Mouse (Mus musculus) CH12.LX (cell line): ENCODE measurements around the gene Gm17542. TPM values are rescaled to one million over a fixed set of nuclear protein-coding genes. Genes with fewer than 3 reads are reported as not detected.
"Not testable (repeated sequence)": the region's sequence is repeated elsewhere in the genome, so short reads cannot be mapped to it uniquely, and the experiment has no call there.

ENCODE experiments used
- DNase-seq: peaks from one replicate; pipeline ENCODE4 v3.0.0-alpha.2; 2013; ENCODE audit errors: extremely low read depth
- H3K27ac ChIP-seq: 2 replicates; pipeline ENCODE4 v1.5.1; 2012; ENCODE audit warnings: low read depth, mild to moderate bottlenecking, control low read depth, moderate library complexity; ENCODE audit not compliant: insufficient read depth
- H3K27me3 ChIP-seq: replicated peaks from 2 replicates; pipeline ENCODE3; 2012; ENCODE audit warnings: inconsistent platforms
- H3K36me3 ChIP-seq, 2 experiments: replicated peaks in 1 of 2; 2 replicates each; pipeline versions ENCODE3 to v1.6.1; 2012; ENCODE audit warnings: inconsistent platforms in 1 of 2, low read length in 1 of 2, mild to moderate bottlenecking in 1 of 2, mixed read lengths in 1 of 2, moderate library complexity in 1 of 2; ENCODE audit not compliant: control insufficient read depth in 1 of 2, insufficient read depth in 1 of 2
- H3K4me1 ChIP-seq, 2 experiments: 2 replicates each; pipeline ENCODE4 v1.6.1; 2012; ENCODE audit warnings: inconsistent platforms in 1 of 2, moderate library complexity in 1 of 2; ENCODE audit not compliant: insufficient read depth in 2 of 2, control insufficient read depth in 1 of 2
- H3K4me2 ChIP-seq: 2 replicates; pipeline ENCODE4 v1.6.1; 2012; ENCODE audit warnings: low read depth, mild to moderate bottlenecking, control low read depth; ENCODE audit not compliant: poor library complexity, insufficient read depth, severe bottlenecking
- H3K4me3 ChIP-seq, 3 experiments: fragments of 150-350 bp in 1 of 3; sonication (generic) in 1 of 3; replicated peaks in 1 of 3; 2 replicates each; pipeline versions ENCODE3 to v1.5.1; 2011 to 2012; ENCODE audit warnings: low read depth in 2 of 3, low read length in 2 of 3, mild to moderate bottlenecking in 2 of 3, moderate library complexity in 2 of 3, control low read depth in 1 of 3, improper control_type of control experiment in 1 of 3, inconsistent platforms in 1 of 3, mixed read lengths in 1 of 3; ENCODE audit not compliant: poor library complexity in 1 of 3
- H3K79me2 ChIP-seq: replicated peaks from 2 replicates; pipeline ENCODE4 v1.6.1; 2012; ENCODE audit warnings: mild to moderate bottlenecking, moderate library complexity; ENCODE audit not compliant: control insufficient read depth, poor library complexity, insufficient read depth, severe bottlenecking; ENCODE audit errors: extremely low read depth
- H3K9ac ChIP-seq: 2 replicates; pipeline ENCODE4 v1.6.1; 2012; ENCODE audit warnings: low read depth, mild to moderate bottlenecking, control low read depth, moderate library complexity; ENCODE audit not compliant: insufficient read depth
- H3K9me3 ChIP-seq: replicated peaks from 2 replicates; pipeline ENCODE3; 2012; ENCODE audit warnings: low read length, inconsistent platforms, mixed read lengths
- CHD1 ChIP-seq: IDR thresholded peaks from 2 replicates; pipeline ENCODE4 v1.6.1; 2012; ENCODE audit warnings: low read depth, low read length, improper control_type of control experiment, inconsistent platforms
- E2F4 ChIP-seq: IDR thresholded peaks from 2 replicates; pipeline ENCODE4 v1.6.1; 2011; ENCODE audit warnings: low read depth, low read length, improper control_type of control experiment; ENCODE audit not compliant: insufficient replicate concordance
- IRF4 ChIP-seq: IDR thresholded peaks from 2 replicates; pipeline ENCODE4 v1.6.1; 2014; ENCODE audit warnings: low read depth, mild to moderate bottlenecking, inconsistent platforms, low read length, improper control_type of control experiment
- MAX ChIP-seq: IDR thresholded peaks from 2 replicates; pipeline ENCODE4 v1.6.1; 2011; ENCODE audit warnings: low read length, improper control_type of control experiment
- MAZ ChIP-seq: IDR thresholded peaks from 2 replicates; pipeline ENCODE4 v1.6.1; 2012; ENCODE audit warnings: low read depth, mild to moderate bottlenecking, inconsistent platforms, low read length, improper control_type of control experiment, moderate library complexity
- MXI1 ChIP-seq: IDR thresholded peaks from 2 replicates; pipeline ENCODE4 v1.6.1; 2011; ENCODE audit warnings: mild to moderate bottlenecking, low read depth, low read length, improper control_type of control experiment
- NELFE ChIP-seq: IDR thresholded peaks from 2 replicates; pipeline ENCODE4 v1.6.1; 2011; ENCODE audit warnings: low read depth, low read length, improper control_type of control experiment
- NRF1 ChIP-seq: IDR thresholded peaks from 2 replicates; pipeline ENCODE4 v1.6.1; 2014; ENCODE audit warnings: low read depth, mild to moderate bottlenecking, inconsistent platforms, low read length, improper control_type of control experiment, moderate library complexity
- POLR2A ChIP-seq: IDR thresholded peaks from 2 replicates; pipeline ENCODE4 v1.6.1; 2011; ENCODE audit warnings: low read depth, mild to moderate bottlenecking, improper control_type of control experiment, low read length
- POLR2AphosphoS2 ChIP-seq: IDR thresholded peaks from 2 replicates; pipeline ENCODE4 v1.6.1; 2011; ENCODE audit warnings: low read depth, low read length, improper control_type of control experiment
- RAD21 ChIP-seq: IDR thresholded peaks from 2 replicates; pipeline ENCODE4 v1.6.1; 2011; ENCODE audit warnings: low read depth, mild to moderate bottlenecking, low read length, improper control_type of control experiment, moderate library complexity
- RCOR1 ChIP-seq: conservative IDR thresholded peaks from 2 replicates; pipeline ENCODE4 v1.6.1; 2012; ENCODE audit warnings: low read depth, mild to moderate bottlenecking, inconsistent platforms, low read length, improper control_type of control experiment
- SIN3A ChIP-seq: IDR thresholded peaks from 2 replicates; pipeline ENCODE4 v1.6.1; 2012; ENCODE audit warnings: low read length, improper control_type of control experiment, inconsistent platforms
- SMC3 ChIP-seq: IDR thresholded peaks from 2 replicates; pipeline ENCODE4 v1.6.1; 2011; ENCODE audit warnings: low read depth, low read length, improper control_type of control experiment
- TBP ChIP-seq: conservative IDR thresholded peaks from 2 replicates; pipeline ENCODE4 v1.6.1; 2011; ENCODE audit warnings: low read depth, low read length, improper control_type of control experiment
- TCF12 ChIP-seq: IDR thresholded peaks from 2 replicates; pipeline ENCODE4 v1.6.1; 2014; ENCODE audit warnings: low read depth, mild to moderate bottlenecking, inconsistent platforms, low read length, improper control_type of control experiment
- UBTF ChIP-seq: IDR thresholded peaks from 2 replicates; pipeline ENCODE4 v1.6.1; 2012; ENCODE audit warnings: low read depth, mild to moderate bottlenecking, inconsistent platforms, low read length, improper control_type of control experiment, moderate library complexity
- USF2 ChIP-seq: conservative IDR thresholded peaks from 2 replicates; pipeline ENCODE4 v1.6.1; 2011; ENCODE audit warnings: low read depth, low read length, improper control_type of control experiment
- ZMIZ1 ChIP-seq: IDR thresholded peaks from 2 replicates; pipeline ENCODE4 v1.6.1; 2012; ENCODE audit warnings: low read depth, mild to moderate bottlenecking, inconsistent platforms, low read length, improper control_type of control experiment
- ZNF384 ChIP-seq: IDR thresholded peaks from 2 replicates; pipeline ENCODE4 v1.6.1; 2012; ENCODE audit warnings: low read depth, low read length, improper control_type of control experiment, inconsistent platforms
- dilution Hi-C: fragments of 300-500 bp; cut with MboI; formaldehyde crosslinking; loops from 2 replicates; pipeline ENCODE4 v1.14.3; 2020; ENCODE audit warnings: low sequenced_read_pairs; ENCODE audit not compliant: extremely low pct_unique_long_range_greater_than_20kb, extremely low pct_ligation_motif_present
- in situ Hi-C: fragments of 300-500 bp; cut with MboI; formaldehyde crosslinking; loops from 3 replicates; pipeline ENCODE4 v1.14.3; 2019; ENCODE audit warnings: low sequenced_read_pairs, low pct_ligation_motif_present, low pct_unique_long_range_greater_than_20kb, mixed read lengths
- polyA plus RNA-seq: library from polyadenylated mRNA; unstranded; fragments of >175 nt; gene quantifications from 2 replicates; pipeline ENCODE4 v1.2.1, GENCODE M21; 2012; ENCODE audit warnings: low read depth; ENCODE audit not compliant: insufficient read length
- total RNA-seq, 2 experiments: library from RNA; depleted of rRNA; stranded (reverse); fragments of 300-350 nt in 1 of 2; fragments of >200 nt in 1 of 2; gene quantifications; 2 replicates each; pipeline ENCODE4 v1.2.3; 2012 to 2014

Gm17542 gene
- not detected in 2 replicates for total RNA-seq (2012; rRNA removed)
- not detected in 2 replicates for total RNA-seq (2014; rRNA removed)
- not detected in 2 replicates for polyA plus RNA-seq

- dilution Hi-C loops = not testable (repeated sequence)
Measured at GRCm38 (mm10) chr10:58718110-58718509, at the start of gene Gm17542. TSS of gene Gm17542 (minus strand) at chr10:58718210.

GRCm38 (mm10) chr10:58739779-58740178 is 21.8 kb upstream of the Gm17542 start:
- no peak for DNase-seq
- H3K79me2 ChIP-seq = no peaks in the 10 kb centered on the region
- H3K27me3 ChIP-seq = peaks cover 20% of the 10 kb centered on the region
- no peaks in the 10 kb centered on the region for H3K9me3 ChIP-seq
- in situ Hi-C loops = no loop called here
- TF ChIP-seq MAX (no peak), POLR2AphosphoS2 (no peak), NELFE (no peak), IRF4 (no peak), USF2 (no peak), RCOR1 (no peak), ZNF384 (no peak), NRF1 (no peak), SMC3 (no peak), POLR2A (no peak), UBTF (no peak), MXI1 (no peak), TBP (no peak), E2F4 (no peak), SIN3A (no peak), ZMIZ1 (no peak), CHD1 (no peak), RAD21 (no peak), TCF12 (no peak), MAZ (no peak)
- no peak overlapping the region for H3K9ac ChIP-seq
- no peak overlapping the region for H3K4me3 ChIP-seq
- dilution Hi-C loops = no loop called here
- no peak overlapping the region for H3K27ac ChIP-seq
- no peaks in the 10 kb centered on the region for H3K36me3 ChIP-seq
- H3K4me1 ChIP-seq = no peaks in the 10 kb centered on the region
- H3K4me2 ChIP-seq = no peak overlapping the region

More at GRCm38 (mm10) chr10:58718110-58718509, at the start of gene Gm17542:
- H3K36me3 ChIP-seq, H3K9ac ChIP-seq, H3K9me3 ChIP-seq, H3K4me3 ChIP-seq, H3K27ac ChIP-seq, DNase-seq, H3K4me1 ChIP-seq, H3K27me3 ChIP-seq, H3K79me2 ChIP-seq, in situ Hi-C loops, H3K4me2 ChIP-seq: not testable (repeated sequence)
